Mouse (Mus musculus) thymus, postnatal 14 days (tissue): Measurements from ENCODE around the gene Dpm2.

Experiments
- DNase-seq: peaks from one replicate; pipeline ENCODE4 v3.0.0; 2021

Gene Dpm2

GRCm38 (mm10) chr2:32586871-32587351 is 16.3 kb downstream of the Dpm2 start, which contains the start of gene St6galnac4:
Gene St6galnac4, plus strand, starts transcription at chr2:32587095.
- peak; percentile 95 for DNase-seq

DNA sequence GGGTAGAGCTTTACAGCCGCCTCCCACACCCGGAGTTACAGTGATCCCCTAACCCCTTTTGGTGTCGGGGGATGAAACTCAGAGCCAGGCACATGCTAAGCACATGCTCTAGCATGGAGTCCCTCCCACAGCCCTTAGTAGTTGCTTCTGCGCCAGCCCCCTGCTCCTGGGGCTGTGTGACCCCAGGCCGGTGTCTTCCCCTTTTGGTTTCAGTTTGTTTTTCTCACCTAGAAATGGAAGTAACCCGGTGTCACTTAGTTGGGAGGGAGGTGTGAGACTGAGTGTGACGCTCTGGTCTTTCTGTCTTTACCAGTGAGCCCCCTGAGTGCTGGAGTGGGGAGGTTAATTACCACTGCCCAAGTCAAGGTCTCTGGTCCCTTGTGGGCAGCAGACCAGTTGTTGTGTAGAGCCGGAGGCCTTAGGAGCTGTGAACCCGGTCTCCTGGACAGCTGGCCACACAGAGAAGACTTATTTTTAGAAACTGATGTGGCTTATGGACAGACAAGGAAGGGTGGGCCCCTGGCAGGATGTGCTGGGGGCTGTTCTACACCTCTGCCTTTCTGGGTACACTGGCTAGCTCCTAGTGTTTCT is 17.2 kb downstream of the Dpm2 start:
- DNase-seq = peak; percentile 44

DNA sequence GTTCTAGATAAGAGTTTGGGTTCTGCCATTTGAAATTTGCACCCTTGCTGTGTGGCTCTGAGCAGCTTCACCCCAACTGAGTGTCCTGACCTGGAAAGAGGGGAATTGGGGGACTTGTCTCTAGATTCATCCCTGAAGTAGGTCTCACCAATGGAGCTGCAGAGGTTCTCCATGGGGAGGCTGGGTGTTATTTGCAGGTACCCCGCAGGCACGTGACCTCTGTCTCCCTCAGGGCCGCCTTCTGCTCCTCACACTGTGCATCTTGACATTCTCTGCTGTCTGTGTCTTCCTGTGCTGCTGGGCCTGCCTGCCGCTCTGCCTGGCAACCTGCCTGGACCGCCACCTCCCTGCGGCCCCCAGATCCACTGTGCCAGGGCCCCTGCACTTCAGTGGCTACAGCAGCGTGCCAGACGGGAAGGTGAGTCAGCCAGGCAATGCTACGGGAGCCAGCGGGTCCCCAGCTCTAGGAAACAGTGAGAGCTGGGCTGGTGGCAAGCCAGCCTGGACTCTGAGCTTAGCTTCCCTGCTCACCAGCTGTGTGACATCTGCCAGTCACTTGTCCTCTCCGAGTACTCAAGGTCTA is 18.6 kb downstream of the Dpm2 start:
- DNase-seq = no peak

GRCm38 (mm10) chr2:32590224-32590623 is 19.6 kb downstream of the Dpm2 start:
- no peak for DNase-seq

- no peak for DNase-seq
Observed at GRCm38 (mm10) chr2:32591249-32591648, 20.6 kb downstream of the Dpm2 start.

DNA sequence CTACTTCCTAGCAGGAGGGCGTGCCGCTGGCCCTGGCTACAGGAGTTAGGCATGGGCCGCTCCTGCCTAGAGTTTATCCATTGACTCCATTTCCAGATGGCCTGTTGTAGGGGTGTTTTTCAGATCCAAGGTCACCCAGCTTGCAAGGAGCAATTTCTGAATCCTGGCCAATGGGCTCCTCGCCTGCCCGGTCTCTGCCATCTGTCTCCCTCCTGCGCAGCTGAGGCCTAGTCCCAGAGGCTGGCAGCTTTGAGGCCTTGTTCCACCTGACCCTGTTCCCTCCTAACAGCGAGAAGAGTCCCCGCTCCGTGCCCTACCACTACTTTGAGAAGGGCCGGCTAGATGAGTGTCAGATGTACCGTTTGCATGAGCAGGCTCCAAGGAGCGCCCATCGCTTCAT is 26.1 kb downstream of the Dpm2 start:
- no peak for DNase-seq

DNA sequence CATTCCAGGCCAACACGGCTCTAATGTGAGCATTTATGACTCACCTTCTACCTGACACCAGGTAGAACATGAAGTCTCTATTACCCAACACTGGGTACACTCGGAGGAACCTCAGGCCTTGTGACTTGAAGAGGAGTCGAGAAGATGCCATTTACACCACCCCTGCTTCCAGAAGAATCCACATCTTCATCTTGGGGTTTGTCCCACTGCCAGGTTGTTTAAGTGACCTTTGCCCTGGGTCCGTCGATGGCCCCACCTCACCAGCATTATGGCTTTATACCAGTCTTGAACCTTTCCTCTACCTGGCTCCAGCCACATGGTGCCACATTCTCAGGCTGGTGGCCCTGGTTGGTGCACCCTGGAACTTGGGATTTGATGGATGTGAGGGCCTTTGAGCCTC is 26.6 kb downstream of the Dpm2 start:
- no peak for DNase-seq

DNA sequence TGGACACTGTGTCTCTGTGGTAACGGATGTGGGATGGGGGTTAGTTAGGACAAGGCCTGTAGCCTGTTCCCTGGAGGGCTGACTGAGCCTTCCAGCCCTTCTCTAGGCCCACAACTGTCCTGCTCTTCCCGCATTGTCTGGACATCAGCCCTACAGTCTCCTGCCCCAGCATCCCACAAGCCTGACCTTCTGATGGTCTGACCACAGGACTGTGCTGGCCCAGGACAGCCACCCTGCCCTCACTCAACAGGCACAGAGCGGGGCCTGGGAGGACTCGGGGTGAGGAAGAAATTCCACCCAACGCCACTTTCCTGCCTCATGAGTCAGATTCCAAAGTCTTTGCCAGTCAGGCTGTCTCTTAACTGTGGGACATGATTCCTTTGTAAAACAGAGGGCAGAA is 27.0 kb downstream of the Dpm2 start:
- DNase-seq = no peak

DNA sequence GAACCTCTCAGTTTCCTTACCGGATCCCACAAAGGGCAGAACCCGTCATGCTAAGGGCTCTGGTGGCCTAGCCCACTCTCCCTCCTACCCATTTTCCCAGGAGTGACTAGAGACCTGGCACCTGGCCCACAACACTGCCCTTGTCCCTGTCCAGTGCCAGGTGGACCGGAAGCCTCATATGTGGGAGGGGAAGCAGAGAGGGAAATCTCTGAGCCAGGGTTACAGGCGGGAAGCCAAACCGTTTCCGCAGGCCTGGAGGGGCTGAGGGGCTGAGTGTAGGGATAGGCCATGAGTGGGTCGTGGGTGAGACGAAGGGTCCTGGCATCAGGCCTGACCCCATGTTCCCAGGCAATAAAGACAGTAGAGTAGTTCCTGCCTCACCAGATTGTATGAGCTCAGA is 27.8 kb downstream of the Dpm2 start:
- no peak for DNase-seq

- no peak for DNase-seq
Observed at GRCm38 (mm10) chr2:32599409-32599808, 28.8 kb downstream of the Dpm2 start, which contains the start of gene St6galnac6. Gene St6galnac6, plus strand, starts transcription at chr2:32599709.

DNA sequence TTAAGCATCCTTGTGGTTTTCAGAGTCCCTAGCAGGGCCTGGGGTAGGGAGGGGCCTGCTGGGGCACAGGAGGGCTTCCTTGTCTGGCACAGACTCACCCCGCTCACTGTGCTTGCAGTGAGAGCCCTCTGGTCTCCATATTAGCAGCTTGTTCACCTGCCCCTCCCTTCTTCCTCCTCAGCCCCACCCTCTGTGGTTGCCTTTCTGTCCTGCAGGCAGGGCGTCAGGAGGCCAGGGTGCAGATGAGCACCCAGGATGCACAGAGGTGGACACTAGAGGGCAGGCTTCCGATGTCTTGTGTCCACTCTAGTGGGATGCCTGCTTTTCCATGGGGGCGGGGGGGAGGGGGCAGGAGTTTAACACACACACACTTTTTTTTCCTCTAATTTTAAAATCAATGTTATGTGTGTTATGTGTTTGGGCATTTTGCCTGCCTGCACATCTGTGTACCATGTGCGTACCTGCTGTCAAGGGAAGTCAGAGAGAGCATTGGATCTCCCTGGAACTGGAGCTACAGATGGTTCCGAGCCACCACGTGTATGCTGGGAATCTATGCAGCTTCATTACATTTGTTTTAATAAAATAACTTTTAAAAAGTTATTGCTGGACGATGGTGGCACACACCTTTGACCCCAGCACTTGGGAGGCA is 30.9 kb downstream of the Dpm2 start:
- DNase-seq = peak; percentile 45

DNA sequence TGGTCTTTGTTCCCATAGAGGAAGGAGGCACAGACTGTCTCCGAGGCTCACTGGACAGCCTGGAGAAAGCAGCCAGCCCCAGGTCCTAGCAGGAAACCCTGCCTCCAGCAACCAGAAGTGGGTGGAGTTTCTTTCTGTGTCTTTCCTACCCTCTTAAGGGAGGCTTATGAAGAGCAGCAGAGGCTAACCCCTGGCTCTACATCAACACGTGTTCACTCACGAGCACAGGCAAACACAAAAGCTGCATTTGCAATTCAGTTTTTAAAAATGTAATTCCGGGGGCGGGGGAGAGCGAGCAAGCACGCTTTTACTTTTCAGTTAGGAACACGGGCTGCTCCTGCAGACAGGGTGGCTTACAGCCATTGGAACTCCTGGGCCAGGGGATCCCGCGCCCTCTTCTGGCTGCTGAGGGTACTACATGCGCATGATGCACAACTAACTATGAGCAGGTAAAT is 32.0 kb downstream of the Dpm2 start:
- peak; percentile 90 for DNase-seq

DNA sequence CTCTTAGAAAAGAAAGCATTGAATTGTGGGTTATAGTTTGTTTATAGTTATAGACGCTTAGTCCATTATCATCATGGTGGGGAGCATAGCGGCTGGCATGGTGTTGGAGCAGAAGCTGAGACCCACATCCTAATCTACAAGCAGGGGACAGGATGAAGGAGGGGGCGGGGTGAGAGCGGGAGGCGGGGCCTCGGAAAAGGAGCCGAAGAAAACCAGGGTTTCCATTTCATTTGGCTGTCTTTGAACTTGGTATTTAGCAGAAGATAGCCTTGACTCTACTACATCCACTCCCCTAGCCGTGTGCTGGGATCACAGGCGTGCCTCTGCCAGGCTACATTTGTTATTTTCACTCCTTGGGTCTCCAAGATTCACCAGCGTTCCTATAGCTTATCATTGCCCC is 34.0 kb downstream of the Dpm2 start:
- DNase-seq = no peak

DNA sequence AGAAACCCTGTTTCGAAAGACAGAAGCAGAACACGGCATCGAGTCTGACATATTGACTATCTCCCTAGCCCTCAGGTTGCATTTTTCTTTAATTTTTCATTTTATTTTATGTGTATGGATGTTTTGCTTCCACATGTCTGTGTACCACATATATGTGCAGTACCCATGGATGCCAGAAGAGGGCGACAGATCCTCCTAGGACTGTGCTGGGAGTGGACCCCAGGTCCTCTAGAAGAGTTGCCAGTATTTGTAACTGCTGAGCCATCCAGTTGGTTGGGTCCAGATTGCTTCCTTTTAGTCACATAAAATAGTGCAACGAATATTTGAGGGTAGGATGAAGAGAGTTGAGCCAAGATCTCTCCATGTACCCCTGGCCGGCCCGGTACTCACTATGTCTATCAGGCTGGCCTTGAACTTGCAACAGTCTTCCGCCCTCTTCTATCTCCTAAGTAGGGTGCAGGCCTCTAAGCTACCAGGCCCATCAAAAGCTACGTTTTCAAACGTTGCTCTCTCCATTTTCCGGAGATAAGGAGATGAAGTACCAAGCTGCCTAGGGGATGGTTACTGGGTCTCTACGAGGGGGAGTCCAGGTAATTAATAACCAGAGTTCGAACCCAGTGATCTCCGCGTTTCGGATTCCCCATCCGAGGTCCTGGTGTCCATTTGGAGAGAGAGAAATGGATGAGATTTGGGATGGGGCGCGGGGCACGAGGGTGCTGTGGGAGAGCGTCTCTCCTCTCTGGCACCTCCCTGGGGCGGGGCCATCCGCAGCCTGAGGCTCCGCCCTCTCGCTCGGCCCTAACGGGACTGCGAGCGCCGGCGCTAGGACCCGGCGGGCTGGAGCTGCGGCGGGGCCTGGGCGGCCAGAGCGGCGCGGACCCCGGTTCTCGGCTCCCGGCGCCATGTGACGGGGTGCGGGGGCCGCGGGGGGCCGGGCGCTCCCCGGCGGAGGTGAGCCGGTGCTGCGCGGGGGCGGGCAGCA is 35.8 kb downstream of the Dpm2 start:
- peak; percentile 83 for DNase-seq

DNA sequence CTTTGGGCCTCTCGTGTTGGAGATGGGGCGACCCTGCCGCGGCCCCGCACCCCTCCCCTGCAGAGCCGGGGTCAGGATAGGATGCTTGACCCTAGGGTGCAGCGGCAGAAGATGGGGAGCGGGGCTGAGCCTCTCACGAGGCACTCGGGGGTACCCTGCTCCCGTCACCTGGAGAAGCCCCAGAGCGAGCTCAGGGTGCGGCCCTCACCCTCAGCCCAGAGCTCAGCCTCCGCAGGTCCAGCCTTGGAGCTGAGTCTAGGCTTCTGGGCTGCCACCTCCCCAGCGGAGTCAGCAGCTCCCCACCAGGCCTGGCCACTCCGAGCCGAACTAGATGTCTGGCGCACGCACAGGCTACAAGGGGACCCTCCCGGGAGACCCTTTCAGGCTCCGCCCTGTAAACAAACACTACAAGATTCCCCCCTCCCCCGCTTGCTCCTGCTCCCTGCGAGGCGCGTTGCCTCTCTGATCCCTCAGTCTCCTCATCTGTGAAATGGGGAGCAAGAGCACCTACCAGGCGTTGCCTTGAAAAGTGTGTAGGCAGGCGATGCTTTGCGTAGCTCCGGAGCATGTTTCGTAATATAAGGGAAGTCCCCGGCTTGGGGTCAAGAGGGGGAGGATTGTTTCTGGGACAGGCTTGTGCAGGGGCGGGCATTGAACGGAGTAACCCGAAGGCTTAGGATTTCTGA is 36.7 kb downstream of the Dpm2 start:
- peak; percentile 33 for DNase-seq

DNA sequence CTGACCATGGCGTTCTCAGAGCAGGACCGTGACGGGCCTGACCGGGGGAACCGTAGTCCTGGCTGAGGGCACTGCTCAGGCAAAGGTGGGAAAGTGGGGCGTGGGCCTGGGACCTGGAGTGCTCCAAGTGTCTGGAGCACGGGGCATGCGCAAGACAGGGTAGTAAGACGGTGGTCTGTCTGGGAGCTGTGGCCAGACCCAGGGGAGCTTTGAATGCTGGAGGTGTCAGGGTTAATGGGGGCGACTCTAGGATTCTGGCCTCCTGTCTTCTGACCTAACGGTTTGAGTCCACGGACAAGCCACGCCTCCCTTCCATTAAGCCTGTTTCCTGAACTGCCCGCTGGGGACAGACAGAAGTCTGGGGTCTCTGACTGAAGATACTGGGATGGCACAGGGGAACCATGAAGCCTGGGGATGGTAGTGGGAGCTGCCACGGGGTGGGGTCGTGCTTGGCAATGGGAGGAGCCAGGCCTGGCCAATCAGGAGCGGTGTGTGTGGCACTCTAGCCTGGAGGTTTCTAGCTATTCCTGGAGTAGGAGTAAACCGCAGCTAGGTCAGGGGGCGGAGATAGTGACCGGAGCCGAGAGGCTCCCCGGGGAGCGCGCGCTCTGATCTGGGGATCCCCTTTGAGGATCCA is 37.6 kb downstream of the Dpm2 start:
- no peak for DNase-seq

- DNase-seq = no peak
Observed at GRCm38 (mm10) chr2:32608778-32609435, 38.2 kb downstream of the Dpm2 start.

DNA sequence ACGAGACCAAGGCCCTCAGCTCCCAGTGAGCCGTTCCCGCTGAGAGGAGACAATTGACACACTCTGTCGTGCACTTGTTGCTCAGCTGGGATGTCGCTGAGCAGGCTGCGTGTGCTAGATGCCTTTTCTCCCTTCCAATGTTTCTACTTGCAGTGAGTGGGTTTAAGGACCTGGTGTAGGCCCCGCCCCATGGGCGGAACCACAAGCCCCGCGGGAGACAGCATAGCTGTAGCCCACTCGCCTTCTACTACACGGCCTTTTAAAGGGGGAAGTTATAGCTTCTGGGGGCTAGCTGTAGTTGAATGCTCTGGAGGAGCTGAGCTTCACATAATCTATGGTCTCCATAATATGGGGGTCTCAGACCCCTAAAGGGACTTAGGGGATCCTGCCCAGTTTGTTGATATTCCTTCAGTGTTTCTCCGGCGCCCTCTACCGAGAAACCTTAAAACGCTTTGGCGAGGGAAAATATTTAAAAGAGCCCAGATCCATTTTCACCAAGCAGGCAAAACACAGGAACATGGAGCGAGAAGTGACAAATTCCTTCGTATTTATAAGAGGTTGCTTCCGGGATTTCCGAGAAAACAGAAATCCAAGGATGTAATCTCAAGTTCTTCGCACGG is 40.1 kb downstream of the Dpm2 start:
- peak; percentile 47 for DNase-seq

- DNase-seq = no peak
Observed at GRCm38 (mm10) chr2:32612274-32612673, 41.6 kb downstream of the Dpm2 start.

- no peak for DNase-seq
Observed at GRCm38 (mm10) chr2:32617109-32617508, 46.5 kb downstream of the Dpm2 start.

DNA sequence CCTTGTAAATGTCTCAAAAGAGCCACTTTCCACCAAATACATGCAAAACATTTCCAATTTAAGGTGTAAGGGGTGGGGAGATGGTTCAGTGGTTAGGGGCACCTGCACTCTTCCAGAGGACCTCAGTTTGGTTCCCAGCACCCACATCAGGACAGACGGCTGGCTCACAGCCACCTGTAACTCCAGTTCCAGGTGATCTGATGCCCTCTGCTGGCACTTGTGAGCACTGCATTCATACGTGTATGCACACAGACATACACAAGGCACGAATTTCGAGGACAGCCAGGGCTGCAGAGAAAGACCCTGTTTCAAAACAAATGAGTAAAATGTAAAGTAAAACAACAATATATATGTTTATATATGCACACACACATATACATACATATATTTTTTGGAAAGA is 46.9 kb downstream of the Dpm2 start:
- DNase-seq = peak; percentile 32
